Comparison of ENCODE assay signal across 9 mouse cellular contexts in genomic region chr8:108709441-108709840, GRCm38 (mm10).
A peak's percentile ranks its signal among the peaks of the same experiment; 100 is the strongest.
DNase-seq lines count a peak whose midpoint lies in the region; ATAC-seq and TF ChIP-seq lines count a peak whose summit lies in the region.
"Had no signal": no experiment of that assay in that cellular context is flagged by ENCODE, and none has a peak within 500 bp of the region (broad histone marks: within the 10 kb centered on the region; RNA-seq: fewer than 3 reads in every experiment).

No protein-coding gene starts in this region.

- TF ChIP-seq CTCF in spleen, adult 2 months (IDR thresholded peaks at IDR 0.05; ENCODE audit: extremely low read depth, insufficient read depth, insufficient read length, insufficient replicate concordance) = no peak
- TF ChIP-seq CTCF in stomach, postnatal 0 days (IDR thresholded peaks at IDR 0.05; ENCODE audit: low read depth) = no peak

- peaks cover 2% of the 10 kb centered on the region; the same call in 1 of the 2 replicates for H3K4me1 ChIP-seq in spleen, adult 2 months (ENCODE audit: control insufficient read depth, insufficient read depth, insufficient read length)
- peaks cover 53% of the 10 kb centered on the region for H3K4me1 ChIP-seq in liver, embryonic 13.5 days (replicated peaks)
- peaks cover 22% of the 10 kb centered on the region for H3K4me1 ChIP-seq in stomach, postnatal 0 days (replicated peaks; ENCODE audit: control insufficient read depth, insufficient read depth)

- TF ChIP-seq POLR2A in spleen, adult 2 months (IDR thresholded peaks at IDR 0.05; ENCODE audit: low read depth, low read length) = no peak

- no peak overlapping the region for H3K4me2 ChIP-seq in liver, embryonic 13.5 days
- no peak overlapping the region; the same call in 1 of the 2 replicates for H3K4me2 ChIP-seq in stomach, postnatal 0 days (replicated peaks; ENCODE audit: low read depth)

- H3K27me3 ChIP-seq in spleen, adult 2 months (ENCODE audit: control insufficient read depth, insufficient read depth, low read length) = peaks cover 5% of the 10 kb centered on the region
- peaks cover 83% of the 10 kb centered on the region for H3K27me3 ChIP-seq in liver, embryonic 13.5 days
- no peaks in the 10 kb centered on the region for H3K27me3 ChIP-seq in stomach, postnatal 0 days (ENCODE audit: control insufficient read depth, insufficient read depth, low read length)

- H3K9ac ChIP-seq in liver, embryonic 13.5 days = no peak overlapping the region
- H3K9ac ChIP-seq in stomach, postnatal 0 days (ENCODE audit: low read length) = no peak overlapping the region

- no peaks in the 10 kb centered on the region for H3K9me3 ChIP-seq in liver, embryonic 13.5 days (replicated peaks)
- no peaks in the 10 kb centered on the region for H3K9me3 ChIP-seq in stomach, postnatal 0 days (ENCODE audit: control insufficient read depth, low read length)

- DNase-seq in heart, adult 11 months = peak; percentile 87
- DNase-seq in heart, adult 8-10 months (ENCODE audit: low spot score) = no peak
- DNase-seq in spleen, adult 2 months (ENCODE audit: low read depth in 1 of 2, low spot score in 2 of 2) = no peak
- DNase-seq in spleen, postnatal 14 days (ENCODE audit: low spot score in 2 of 2) = no peak
- DNase-seq in liver, embryonic 13.5 days = no peak
- no peak for DNase-seq in stomach, postnatal 0 days (ENCODE audit: low spot score)
- no peak for DNase-seq in gastrocnemius, postnatal 25 days
- DNase-seq in frontal cortex, adult 2 months (ENCODE audit: extremely low spot score in 1 of 2, low spot score in 1 of 2) = no peak
- DNase-seq: gastrocnemius, postnatal 14 days had no signal

- 75% methylated on average over 2 of the region's 2 CpGs for WGBS in spleen, adult 2 months
- 60% methylated on average over 2 of the region's 2 CpGs for WGBS in liver, embryonic 13.5 days (ENCODE audit: insufficient replicate concordance)
- WGBS in stomach, postnatal 0 days = 53% methylated on average over 2 of the region's 2 CpGs

- no peak for TF ChIP-seq EP300 in stomach, postnatal 0 days (optimal IDR thresholded peaks at IDR 0.05)

- peak overlapping the region; percentile 9; the same call in 1 of the 2 replicates for H3K27ac ChIP-seq in spleen, adult 2 months (ENCODE audit: insufficient read depth, low read length)
- peak overlapping the region; percentile 50 for H3K27ac ChIP-seq in liver, embryonic 13.5 days
- H3K27ac ChIP-seq in stomach, postnatal 0 days (replicated peaks) = peak overlapping the region; percentile 65

- no peak overlapping the region for H3K4me3 ChIP-seq in spleen, adult 2 months (ENCODE audit: extremely low read depth, insufficient read depth, insufficient read length)
- no peak overlapping the region for H3K4me3 ChIP-seq in liver, embryonic 13.5 days (replicated peaks)
- H3K4me3 ChIP-seq in stomach, postnatal 0 days (ENCODE audit: low read depth, low read length) = no peak overlapping the region

- H3K36me3 ChIP-seq in spleen, adult 2 months (ENCODE audit: control insufficient read depth, insufficient read depth, low read length) = no peaks in the 10 kb centered on the region
- no peaks in the 10 kb centered on the region for H3K36me3 ChIP-seq in liver, embryonic 13.5 days
- H3K36me3 ChIP-seq in stomach, postnatal 0 days (ENCODE audit: control insufficient read depth, insufficient read depth, low read length) = no peaks in the 10 kb centered on the region

- no peak for ATAC-seq in liver, embryonic 13.5 days (ENCODE audit: low read depth)
- ATAC-seq in stomach, postnatal 0 days (ENCODE audit: low FRiP score, low TSS enrichment) = no peak

Comparison
In these comparisons a context has a peak if more than half of its experiments do, and no peak if none do; other contexts are left out.
1. H3K27ac ChIP-seq: peak in every context shown above with its lines; median percentile 65 in stomach, postnatal 0 days; 50 in liver, embryonic 13.5 days; 9 in spleen, adult 2 months.